Mouse (Mus musculus): Measurements from ENCODE around the gene Olfr351. TPM values are rescaled to one million over a fixed set of nuclear protein-coding genes. Genes with fewer than 3 reads are reported as not detected.

Gene Olfr351
- not detected in 2 replicates for polyA plus RNA-seq (2012; rRNA removed)

DNA sequence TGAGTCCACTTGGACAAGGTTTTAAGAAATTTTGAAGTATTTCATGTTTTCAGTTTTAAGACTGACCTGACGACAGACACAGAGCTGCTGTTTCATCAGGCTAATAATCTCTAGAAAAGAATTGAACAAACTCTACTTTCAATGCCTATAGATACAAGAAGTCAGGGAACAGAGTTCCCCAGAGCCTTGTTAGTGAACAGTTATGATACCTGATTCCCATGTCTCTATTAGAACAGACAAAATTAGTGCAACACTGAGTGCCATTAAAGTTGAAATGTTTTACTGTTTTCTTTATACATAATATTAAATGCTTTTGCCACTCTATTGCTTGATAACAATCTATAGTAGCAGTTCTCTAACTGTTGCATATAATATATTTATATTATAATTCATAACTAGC lies at the start of gene Olfr351:
Olfr351 (minus strand) TSS at position 101 of the 400 bp plus-strand sequence.
- TF ChIP-seq POLR2A (IDR thresholded peaks at IDR 0.05; ENCODE audit: extremely low read depth, insufficient read depth, low read length), result no peak
- TF ChIP-seq CTCF (IDR thresholded peaks at IDR 0.05; ENCODE audit: extremely low read depth, insufficient read depth, low read length), result no peak
- no peak within 1 kb of the TSS for H3K4me3 ChIP-seq (ENCODE audit: insufficient read depth, low read length)
- no peak within 1 kb of the TSS for H3K27ac ChIP-seq (ENCODE audit: insufficient read depth, low read length)
- H3K4me1 ChIP-seq (ENCODE audit: control insufficient read depth, insufficient read depth, low read length), result no peaks in the 10 kb centered on the region

GRCm38 (mm10) chr2:36905380-36905779 lies 42.9 kb upstream of the Olfr351 start, which contains the start of gene Olfr354:
TSS of gene Olfr354 (plus strand) at chr2:36905680.
- no peaks in the 10 kb centered on the region for H3K4me1 ChIP-seq (ENCODE audit: control insufficient read depth, insufficient read depth, low read length)
- TF ChIP-seq POLR2A (IDR thresholded peaks at IDR 0.05; ENCODE audit: extremely low read depth, insufficient read depth, low read length) (no peak), CTCF (IDR thresholded peaks at IDR 0.05; ENCODE audit: extremely low read depth, insufficient read depth, low read length) (no peak)
- H3K27ac ChIP-seq (ENCODE audit: insufficient read depth, low read length), result no peak within 1 kb of the TSS
- no peak within 1 kb of the TSS for H3K4me3 ChIP-seq (ENCODE audit: insufficient read depth, low read length)

DNA sequence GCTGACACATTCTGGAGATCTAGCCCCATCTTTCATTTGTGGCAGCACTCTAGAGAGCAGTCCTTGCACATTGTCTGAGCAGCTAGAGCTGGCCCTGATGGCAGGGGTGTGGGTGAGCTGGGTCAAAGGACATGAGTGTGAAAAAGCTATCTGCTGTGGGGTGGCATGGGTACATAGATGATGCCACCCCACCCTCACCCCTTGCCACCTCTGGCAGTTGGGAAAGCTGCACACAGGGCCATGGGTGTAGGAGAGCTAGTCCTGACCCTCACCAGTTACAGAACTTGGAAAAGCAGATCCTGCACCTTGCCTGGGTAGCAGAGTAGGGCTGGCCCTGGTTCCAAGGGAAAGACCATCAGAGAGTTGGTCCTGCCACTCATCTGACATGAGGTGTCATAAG lies 34.7 kb upstream of the Olfr351 start:
- no peak overlapping the region for H3K4me3 ChIP-seq (ENCODE audit: insufficient read depth, low read length)
- no peaks in the 10 kb centered on the region for H3K4me1 ChIP-seq (ENCODE audit: control insufficient read depth, insufficient read depth, low read length)
- H3K27ac ChIP-seq (ENCODE audit: insufficient read depth, low read length), result no peak overlapping the region
- TF ChIP-seq POLR2A (IDR thresholded peaks at IDR 0.05; ENCODE audit: extremely low read depth, insufficient read depth, low read length), result no peak
- no peak for TF ChIP-seq CTCF (IDR thresholded peaks at IDR 0.05; ENCODE audit: extremely low read depth, insufficient read depth, low read length)

DNA sequence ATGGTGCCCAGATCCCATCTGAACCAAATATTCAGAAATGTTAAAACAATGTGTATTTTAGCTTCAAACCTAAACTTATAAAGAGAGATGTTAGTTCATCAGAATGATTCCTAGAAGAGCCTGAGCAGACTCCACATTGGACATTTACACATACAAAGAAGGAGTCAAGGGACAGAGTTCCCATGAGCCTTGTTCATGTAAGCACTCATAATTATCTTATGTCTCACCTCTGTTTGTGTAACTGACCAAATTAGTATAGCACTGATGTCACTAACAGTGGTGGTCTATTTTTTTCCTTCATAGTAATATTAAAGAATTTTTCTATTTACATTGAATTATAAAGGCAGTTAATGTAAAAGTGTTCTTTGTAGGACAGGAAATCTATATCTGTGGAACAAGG lies 30.4 kb upstream of the Olfr351 start, which contains the start of gene Olfr353:
Olfr353 (minus strand) TSS at position 101 of the 400 bp plus-strand sequence.
- Histone ChIP-seq H3K4me3 (ENCODE audit: insufficient read depth, low read length) (no peak within 1 kb of the TSS), H3K27ac (ENCODE audit: insufficient read depth, low read length) (no peak within 1 kb of the TSS), H3K4me1 (ENCODE audit: control insufficient read depth, insufficient read depth, low read length) (no peaks in the 10 kb centered on the region)
- TF ChIP-seq CTCF (IDR thresholded peaks at IDR 0.05; ENCODE audit: extremely low read depth, insufficient read depth, low read length) (no peak), POLR2A (IDR thresholded peaks at IDR 0.05; ENCODE audit: extremely low read depth, insufficient read depth, low read length) (no peak)

- Histone ChIP-seq H3K4me1 (ENCODE audit: control insufficient read depth, insufficient read depth, low read length) (no peaks in the 10 kb centered on the region), H3K27ac (ENCODE audit: insufficient read depth, low read length) (no peak within 1 kb of the TSS)
- TF ChIP-seq POLR2A (IDR thresholded peaks at IDR 0.05; ENCODE audit: extremely low read depth, insufficient read depth, low read length), result no peak
- no peak for TF ChIP-seq CTCF (IDR thresholded peaks at IDR 0.05; ENCODE audit: extremely low read depth, insufficient read depth, low read length)
Observed at GRCm38 (mm10) chr2:36868160-36868559, 5.7 kb upstream of the Olfr351 start, which contains the start of gene Olfr352. TSS of gene Olfr352 (plus strand) at chr2:36868460.

GRCm38 (mm10) chr2:36846010-36846409 lies 16.4 kb downstream of the Olfr351 start, which contains the start of gene Olfr350:
TSS of gene Olfr350 (plus strand) at chr2:36846310.
- no peak within 1 kb of the TSS for H3K4me3 ChIP-seq (ENCODE audit: insufficient read depth, low read length)
- no peak within 1 kb of the TSS for H3K27ac ChIP-seq (ENCODE audit: insufficient read depth, low read length)
- H3K4me1 ChIP-seq (ENCODE audit: control insufficient read depth, insufficient read depth, low read length), result no peaks in the 10 kb centered on the region
- no peak for TF ChIP-seq CTCF (IDR thresholded peaks at IDR 0.05; ENCODE audit: extremely low read depth, insufficient read depth, low read length)
- TF ChIP-seq POLR2A (IDR thresholded peaks at IDR 0.05; ENCODE audit: extremely low read depth, insufficient read depth, low read length), result no peak

More at GRCm38 (mm10) chr2:36868160-36868559, 5.7 kb upstream of the Olfr351 start, which contains the start of gene Olfr352:
- no peak within 1 kb of the TSS for H3K4me3 ChIP-seq (ENCODE audit: insufficient read depth, low read length)

DNA sequence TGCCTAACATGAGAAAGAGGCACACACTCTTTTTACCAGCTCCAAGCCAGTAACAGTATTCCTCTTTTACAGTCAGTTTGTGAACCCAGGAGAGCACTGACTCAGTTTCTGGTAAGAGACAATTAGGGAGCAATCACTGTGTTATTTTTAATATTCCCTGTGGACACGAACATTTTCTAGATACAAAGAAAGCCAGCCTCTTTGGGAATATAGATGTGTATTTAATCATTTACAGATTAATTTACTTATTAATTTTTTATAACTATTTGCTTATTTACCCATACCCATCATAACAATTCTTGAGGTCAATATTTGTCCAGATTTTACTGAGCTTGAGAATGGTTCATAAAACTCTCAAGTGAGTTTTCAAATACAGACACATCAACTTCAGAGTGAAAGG lies 45.5 kb downstream of the Olfr351 start, which contains the start of gene Olfr3:
Olfr3 (minus strand) TSS at position 101 of the 400 bp plus-strand sequence.
- Histone ChIP-seq H3K4me1 (ENCODE audit: control insufficient read depth, insufficient read depth, low read length) (no peaks in the 10 kb centered on the region), H3K4me3 (ENCODE audit: insufficient read depth, low read length) (no peak within 1 kb of the TSS), H3K27ac (ENCODE audit: insufficient read depth, low read length) (no peak within 1 kb of the TSS)
- TF ChIP-seq POLR2A (IDR thresholded peaks at IDR 0.05; ENCODE audit: extremely low read depth, insufficient read depth, low read length), result no peak
- TF ChIP-seq CTCF (IDR thresholded peaks at IDR 0.05; ENCODE audit: extremely low read depth, insufficient read depth, low read length), result no peak

Other genes with a start within 250 kb of the Olfr351 start
- not detected in 2 replicates for gene Olfr345, start 222.6 kb downstream of the Olfr351 start, polyA plus RNA-seq (2012; rRNA removed)
- gene Olfr346, start 176.9 kb downstream of the Olfr351 start, polyA plus RNA-seq (2012; rRNA removed), result not detected in 2 replicates
- not detected in 2 replicates for gene Olfr347, start 130.8 kb downstream of the Olfr351 start, polyA plus RNA-seq (2012; rRNA removed)
- not detected in 2 replicates for gene Olfr348, start 78.4 kb downstream of the Olfr351 start, polyA plus RNA-seq (2012; rRNA removed)
- not detected in 2 replicates for gene Olfr50, start 72.1 kb downstream of the Olfr351 start, polyA plus RNA-seq (2012; rRNA removed)
- gene Olfr3, start 45.6 kb downstream of the Olfr351 start, polyA plus RNA-seq (2012; rRNA removed), result not detected in 2 replicates
- gene Olfr350, start 16.4 kb downstream of the Olfr351 start, polyA plus RNA-seq (2012; rRNA removed), result not detected in 2 replicates
- gene Olfr352, start 5.8 kb upstream of the Olfr351 start, polyA plus RNA-seq (2012; rRNA removed), result not detected in 2 replicates
- gene Olfr353, start 30.3 kb upstream of the Olfr351 start, polyA plus RNA-seq (2012; rRNA removed), result not detected in 2 replicates
- not detected in 2 replicates for gene Olfr354, start 43.0 kb upstream of the Olfr351 start, polyA plus RNA-seq (2012; rRNA removed)
- not detected in 2 replicates for gene Olfr355, start 66.2 kb upstream of the Olfr351 start, polyA plus RNA-seq (2012; rRNA removed)
- gene Olfr356, start 74.5 kb upstream of the Olfr351 start, polyA plus RNA-seq (2012; rRNA removed), result not detected in 2 replicates
- not detected in 2 replicates for gene Olfr357, start 131.2 kb upstream of the Olfr351 start, polyA plus RNA-seq (2012; rRNA removed)
- gene Olfr358, start 146.7 kb upstream of the Olfr351 start, polyA plus RNA-seq (2012; rRNA removed), result not detected in 2 replicates
- not detected in 2 replicates for gene Olfr360, start 203.1 kb upstream of the Olfr351 start, polyA plus RNA-seq (2012; rRNA removed)
- gene Olfr361, start 226.6 kb upstream of the Olfr351 start, polyA plus RNA-seq (2012; rRNA removed), result not detected in 2 replicates

Data from cortical plate, adult 2 months (tissue).